Mouse (Mus musculus): ENCODE results near the gene Capn1.
A peak's percentile ranks its signal among the peaks of the same experiment; 100 is the strongest.
"Not testable (repeated sequence)": the region's sequence is repeated elsewhere in the genome, so short reads cannot be mapped to it uniquely, and the experiment has no call there.

Gene Capn1

GRCm38 (mm10) chr19:6015511-6016315 lies at the start of gene Capn1:
TSS of gene Capn1 (minus strand) at chr19:6015897.
- DNase-seq: peak; percentile 46 to 69

DNA sequence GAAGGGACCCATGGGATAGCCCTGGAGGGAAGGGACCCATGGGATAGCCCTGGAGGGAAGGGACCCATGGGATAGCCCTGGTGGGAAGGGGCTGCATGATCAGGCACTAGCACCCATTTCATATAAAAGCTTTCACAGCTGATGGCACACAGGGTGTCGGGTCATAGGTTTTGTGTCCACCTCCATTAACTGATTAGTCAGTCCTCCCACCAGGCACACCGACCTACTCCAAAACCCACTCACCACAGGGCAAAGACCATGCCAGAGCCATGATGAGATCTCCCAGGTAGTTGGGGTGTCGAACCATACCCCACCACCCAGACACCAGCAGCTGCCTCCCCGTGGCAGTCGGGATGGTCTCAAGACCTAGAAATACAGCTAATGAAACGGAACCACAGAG lies 47.4 kb upstream of the Capn1 start:
- DNase-seq: no peak

DNA sequence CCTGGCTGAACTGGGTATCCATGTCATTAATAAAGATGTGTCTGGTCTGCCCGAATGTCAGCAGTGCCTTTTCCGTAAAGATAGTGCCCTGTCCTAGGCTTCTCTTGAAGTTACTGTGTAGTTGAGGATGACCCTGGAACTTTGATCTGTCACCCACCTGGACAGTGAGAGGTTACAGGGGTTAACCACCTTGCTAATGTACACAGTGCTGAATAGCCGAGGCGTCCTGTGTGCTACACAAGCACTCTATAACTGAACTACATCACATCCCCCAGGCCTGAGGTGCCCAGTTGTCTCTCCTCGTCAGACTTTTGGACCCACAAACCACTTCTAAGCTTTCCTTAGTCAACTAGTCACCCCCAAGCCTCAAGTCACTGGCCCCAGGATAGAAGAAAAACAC lies 46.7 kb upstream of the Capn1 start:
- no peak for DNase-seq

DNA sequence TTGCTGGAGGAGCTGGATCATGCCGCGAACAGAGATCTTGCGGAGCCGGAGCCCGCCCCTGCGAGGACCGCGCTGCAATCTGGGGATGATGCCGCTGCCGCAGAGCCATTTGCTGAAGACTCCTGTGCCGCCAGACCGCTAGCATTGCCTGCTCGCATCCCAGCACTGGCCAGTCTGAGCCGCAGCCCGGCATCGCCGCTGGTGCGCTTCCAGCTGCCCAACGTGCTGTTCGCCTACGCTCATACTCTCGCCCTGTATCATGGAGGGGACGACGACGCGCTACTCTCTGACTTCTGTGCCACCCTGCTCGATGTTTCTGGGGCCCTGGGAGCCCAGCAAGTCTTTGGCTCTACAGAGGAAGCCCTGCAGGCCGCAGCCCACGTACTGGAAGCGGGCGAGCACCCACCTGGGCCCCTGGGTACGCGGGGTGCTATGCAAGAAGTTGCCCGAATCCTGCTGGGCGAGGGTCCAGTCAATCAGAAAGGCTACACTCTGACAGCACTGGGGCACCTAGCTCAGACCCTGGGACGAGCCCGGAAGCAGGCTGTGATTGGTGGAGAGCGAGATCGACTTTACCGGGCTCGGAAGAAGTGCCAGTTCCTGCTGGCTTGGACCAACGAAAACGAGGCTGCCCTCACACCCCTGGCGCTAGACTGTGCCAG lies 46.1 kb upstream of the Capn1 start:
- DNase-seq: peak; percentile 54 to 55

GRCm38 (mm10) chr19:6061021-6061533 lies 45.4 kb upstream of the Capn1 start, which contains the start of gene Znhit2:
TSS of gene Znhit2 (plus strand) at chr19:6061192.
- DNase-seq: peak; percentile 87 to 91

DNA sequence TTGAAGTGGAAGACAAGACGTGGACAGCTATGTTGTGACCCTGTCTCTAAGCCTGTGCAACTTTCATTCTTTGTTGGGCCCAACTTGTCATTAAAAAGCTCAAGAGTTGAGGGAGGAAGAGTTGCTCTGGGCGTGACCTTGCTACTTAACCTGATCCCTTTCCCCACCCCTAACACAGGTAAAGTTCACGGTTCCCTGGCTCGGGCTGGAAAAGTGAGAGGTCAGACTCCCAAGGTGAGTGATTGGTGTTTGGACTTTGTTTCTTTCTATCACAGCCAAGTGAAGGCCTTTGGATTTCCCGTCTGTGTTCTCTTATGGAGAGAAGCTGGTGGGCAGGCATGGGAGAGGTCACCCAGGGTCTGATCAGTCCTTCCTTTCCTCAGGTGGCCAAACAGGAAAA lies 43.3 kb upstream of the Capn1 start:
- no peak for DNase-seq

DNA sequence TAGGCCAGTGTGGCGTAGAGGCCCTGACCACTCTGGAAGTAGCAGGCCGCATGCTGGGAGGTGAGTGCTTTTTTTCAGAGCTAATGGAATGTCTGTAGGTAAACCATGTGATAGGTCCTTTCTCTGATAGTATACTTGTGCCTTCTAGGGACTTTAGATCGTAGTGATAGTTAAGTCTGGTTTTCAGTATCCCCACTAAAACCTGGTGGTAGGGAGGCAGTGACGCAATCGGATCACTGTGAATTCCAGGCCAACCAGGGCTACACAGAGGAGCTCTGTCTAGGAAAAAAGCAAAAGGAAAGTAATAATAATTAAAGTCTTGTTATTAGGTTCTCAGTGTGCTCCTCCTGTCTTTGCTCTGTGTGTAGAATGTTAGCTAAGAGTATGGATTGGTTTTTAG lies 42.8 kb upstream of the Capn1 start:
- DNase-seq: no peak

- peak; percentile 98 to 99 for DNase-seq
Measured at GRCm38 (mm10) chr19:6057313-6058096, 41.8 kb upstream of the Capn1 start, which contains the start of the genes Mrpl49 and Fau. TSS of gene Mrpl49 (minus strand) at chr19:6057785. TSS of gene Fau (plus strand) at chr19:6057844.

DNA sequence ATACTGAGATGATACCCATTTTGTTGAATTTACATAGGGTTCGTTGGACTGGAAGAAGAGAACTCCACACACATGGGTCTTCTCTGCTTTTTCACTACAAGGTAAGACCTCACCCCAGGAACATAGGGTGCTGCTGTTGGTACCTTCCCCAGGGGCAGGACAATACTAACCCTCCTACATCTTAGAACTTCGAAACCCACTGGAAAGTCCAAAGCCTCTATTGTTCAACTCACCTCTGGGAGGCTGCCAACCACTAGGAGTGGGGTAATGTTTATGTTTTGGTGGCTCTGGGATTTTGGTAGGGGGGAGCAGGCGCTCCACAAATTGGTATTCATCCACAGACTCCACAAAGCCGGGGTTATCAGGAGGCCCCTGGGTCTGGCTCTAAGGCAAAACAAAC lies 41.0 kb upstream of the Capn1 start:
- DNase-seq: no peak

DNA sequence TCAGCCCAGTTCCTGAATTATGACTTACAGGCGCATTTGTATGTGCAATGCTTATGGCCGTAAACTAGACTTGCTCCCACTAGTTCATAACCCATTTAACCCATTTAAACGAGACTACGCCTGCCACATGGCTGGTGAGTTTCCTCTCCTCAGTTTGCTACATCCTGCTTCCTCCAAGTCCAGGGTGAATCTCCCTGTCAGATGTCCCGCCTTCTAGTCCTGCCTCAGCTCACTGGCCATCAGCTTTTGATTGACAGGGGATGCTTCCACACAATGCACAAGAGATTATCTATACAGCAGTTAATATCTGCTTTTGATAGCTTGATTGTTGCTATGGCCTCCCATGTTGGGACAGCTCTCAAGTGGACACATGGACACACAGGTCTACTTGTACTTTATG lies 38.6 kb upstream of the Capn1 start:
- DNase-seq: no peak

GRCm38 (mm10) chr19:6052516-6052915 lies 36.8 kb upstream of the Capn1 start:
- no peak for DNase-seq

GRCm38 (mm10) chr19:6048681-6049410 lies 33.1 kb upstream of the Capn1 start:
- peak; percentile 59 to 64 for DNase-seq

DNA sequence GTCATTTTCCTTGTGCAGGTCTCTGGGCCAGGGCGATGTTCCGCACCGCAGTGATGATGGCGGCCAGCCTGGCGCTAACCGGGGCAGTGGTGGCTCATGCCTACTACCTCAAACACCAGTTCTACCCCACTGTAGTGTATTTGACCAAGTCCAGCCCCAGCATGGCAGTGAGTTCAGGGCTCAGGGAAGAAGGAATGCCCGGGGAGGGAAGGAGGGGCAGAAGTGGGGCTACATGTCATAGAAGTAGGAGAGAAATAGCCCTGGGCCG lies 32.1 kb upstream of the Capn1 start:
- DNase-seq: no peak

- no peak for DNase-seq
Measured at GRCm38 (mm10) chr19:6047154-6047898, 31.6 kb upstream of the Capn1 start.

DNA sequence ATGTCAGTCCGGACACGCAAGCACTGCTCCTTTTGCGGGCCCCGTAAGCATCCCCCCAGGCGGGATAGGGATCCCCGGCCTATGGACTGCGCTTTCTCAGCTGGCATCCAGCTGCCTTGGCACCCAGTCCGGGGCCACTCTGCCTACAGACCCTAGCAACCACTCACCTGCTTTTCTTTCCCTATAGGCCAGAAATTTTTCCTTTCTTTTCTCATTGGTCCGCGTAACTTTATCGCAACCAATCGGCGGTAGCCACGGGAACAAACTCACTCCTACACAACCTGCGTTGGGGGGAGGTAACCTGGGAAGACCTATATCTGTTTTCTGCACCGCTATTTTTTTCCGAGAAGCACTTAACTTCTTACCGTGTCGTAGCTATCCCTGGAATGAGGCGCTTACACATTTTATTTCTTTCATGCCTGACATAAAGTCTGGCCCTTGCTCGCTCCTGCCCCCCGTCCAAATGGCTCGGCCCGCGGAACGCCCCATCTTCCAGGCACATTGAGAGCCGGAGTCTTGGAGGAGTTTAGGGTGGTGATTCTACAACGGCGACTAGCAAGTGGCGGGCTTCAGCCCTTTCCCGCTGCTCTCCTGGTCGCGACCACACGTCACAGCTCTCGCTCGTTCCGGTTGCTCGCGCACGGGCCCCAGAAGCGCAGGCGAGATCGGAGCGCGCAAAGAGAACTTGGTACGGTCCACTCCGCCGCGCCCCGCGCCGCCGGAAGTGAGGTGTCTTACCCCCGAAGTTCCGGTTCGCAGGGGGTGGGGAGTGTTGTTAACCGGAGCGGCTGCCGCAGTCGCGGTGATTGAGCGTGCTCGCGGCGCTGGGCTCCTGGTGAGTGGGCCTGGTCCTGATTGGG lies 30.8 kb upstream of the Capn1 start, which contains the start of gene Syvn1:
Gene Syvn1, plus strand, starts transcription at position 283 of the 860 bp plus-strand sequence.
- peak; percentile 82 to 87 for DNase-seq

- no peak for DNase-seq
Measured at GRCm38 (mm10) chr19:6045366-6046293, 29.9 kb upstream of the Capn1 start.

DNA sequence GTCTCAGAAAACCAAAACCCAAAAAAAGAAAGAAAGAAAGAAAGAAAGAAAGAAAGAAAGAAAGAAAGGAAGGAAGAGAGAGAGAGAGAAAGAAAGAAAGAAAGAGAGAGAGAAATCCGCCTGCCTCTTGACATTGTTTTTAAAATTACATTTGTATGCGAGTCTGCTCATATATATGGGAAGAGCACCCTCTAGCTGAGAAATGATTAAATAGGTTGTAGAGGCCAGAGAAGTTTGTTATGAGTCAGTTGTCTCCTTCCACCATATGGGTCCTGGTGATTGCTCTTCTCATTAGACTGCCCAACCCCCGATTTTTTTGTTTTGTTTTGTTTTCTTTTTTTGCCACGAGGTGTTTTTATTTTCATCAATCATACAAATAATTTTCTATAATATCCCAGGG lies 28.4 kb upstream of the Capn1 start:
- not testable (repeated sequence) for DNase-seq

DNA sequence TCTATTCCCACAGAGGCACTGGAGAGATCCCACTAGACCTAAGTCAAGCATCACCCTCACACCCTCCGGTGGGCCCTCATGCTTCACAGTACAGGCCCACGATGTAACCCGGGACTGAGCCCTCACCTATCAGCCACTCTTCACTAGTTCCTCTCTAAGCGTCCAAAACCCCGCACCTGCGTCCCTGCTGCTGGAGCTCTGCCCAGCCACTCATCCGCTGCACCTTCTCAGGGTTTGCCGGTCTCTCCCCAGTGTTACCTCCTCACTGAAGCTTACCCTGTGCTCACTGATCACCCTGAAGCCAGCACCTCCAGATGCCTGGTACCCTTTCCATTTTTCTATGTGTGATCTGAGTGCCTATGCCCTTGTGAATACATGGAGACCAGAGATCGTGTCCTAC lies 26.6 kb upstream of the Capn1 start:
- DNase-seq: no peak

DNA sequence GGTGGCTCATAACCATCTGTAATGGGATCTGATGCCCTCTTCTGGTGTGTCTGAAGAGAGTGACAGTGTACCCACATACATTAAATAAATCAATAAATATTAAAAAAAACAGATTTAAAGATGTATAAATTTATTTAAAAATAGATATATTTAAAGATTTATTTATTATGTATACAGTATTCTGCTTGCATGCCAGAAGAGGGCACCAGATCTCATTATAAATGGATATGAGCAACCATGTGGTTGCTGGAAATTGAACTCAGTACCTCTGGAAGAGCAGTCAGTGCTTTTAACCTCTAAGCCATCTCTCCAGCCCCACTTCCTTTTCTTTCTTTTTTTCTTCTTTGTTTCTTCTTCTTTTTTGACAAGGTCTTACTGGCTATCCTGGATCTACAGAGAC lies 24.3 kb upstream of the Capn1 start:
- no peak for DNase-seq

- DNase-seq: no peak
Measured at GRCm38 (mm10) chr19:6038326-6038725, 22.6 kb upstream of the Capn1 start.
